Mouse (Mus musculus): ENCODE data around the gene Aktip. TPM values are rescaled to one million over a fixed set of nuclear protein-coding genes. Genes with fewer than 3 reads are reported as not detected.

Aktip gene
- polyA plus RNA-seq, 1 experiment: 46.3 TPM

DNA sequence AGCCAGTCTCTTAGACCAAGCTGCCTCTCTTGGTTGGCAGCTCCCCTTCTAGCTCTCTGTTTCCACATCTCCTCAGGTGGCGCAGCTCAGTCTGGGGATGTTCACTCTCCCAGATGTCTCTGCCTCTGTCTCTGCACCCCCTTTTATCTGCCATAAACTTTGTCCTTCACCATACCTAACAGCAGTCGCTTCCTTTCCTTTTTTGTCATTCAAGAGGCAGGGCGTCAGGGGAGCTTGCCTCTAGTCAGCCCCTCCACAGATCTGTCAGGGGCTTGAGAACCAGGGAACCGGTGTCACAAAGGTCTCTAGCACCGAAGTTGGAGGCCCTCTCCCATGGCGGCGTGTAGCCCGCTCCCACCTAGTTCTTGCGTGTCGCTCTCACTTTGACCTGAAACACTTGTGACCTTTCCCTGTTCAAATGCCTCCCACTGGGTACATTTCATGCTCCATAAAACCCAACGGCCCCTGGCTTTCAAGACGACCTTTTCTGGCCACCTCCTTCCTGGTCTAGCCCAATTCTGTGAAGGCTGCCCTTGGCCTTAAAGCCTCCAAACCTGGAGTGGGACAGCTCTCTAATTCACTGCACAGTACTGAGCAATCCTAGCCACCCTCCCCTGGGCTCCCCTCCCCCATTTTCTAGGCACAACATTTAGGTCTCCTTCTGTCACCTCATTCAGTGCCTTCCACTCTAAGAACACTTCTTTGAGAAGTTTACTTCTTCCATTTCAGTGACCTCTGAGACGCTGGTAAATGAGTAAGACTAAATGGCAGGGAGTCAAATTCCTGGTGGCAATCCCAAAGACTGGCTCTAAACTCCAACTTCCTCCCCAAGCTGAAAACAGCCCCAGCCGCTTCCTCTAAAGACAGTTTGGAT lies 64.2 kb downstream of the Aktip start:
- H3K4me3 ChIP-seq (ENCODE audit: insufficient read depth, low read length): no peak overlapping the region
- peaks cover 10% of the 10 kb centered on the region; the same call in 1 of the 2 replicates for H3K4me1 ChIP-seq (ENCODE audit: control insufficient read depth, insufficient read depth, low read length)
- TF ChIP-seq CTCF (IDR thresholded peaks at IDR 0.05; ENCODE audit: borderline replicate concordance, insufficient read depth, low read length) (no peak), POLR2A (IDR thresholded peaks at IDR 0.05; ENCODE audit: low read depth, low read length) (no peak)
- H3K27ac ChIP-seq (ENCODE audit: insufficient read depth, low read length): peak overlapping the region; percentile 19; the same call in 1 of the 2 replicates

DNA sequence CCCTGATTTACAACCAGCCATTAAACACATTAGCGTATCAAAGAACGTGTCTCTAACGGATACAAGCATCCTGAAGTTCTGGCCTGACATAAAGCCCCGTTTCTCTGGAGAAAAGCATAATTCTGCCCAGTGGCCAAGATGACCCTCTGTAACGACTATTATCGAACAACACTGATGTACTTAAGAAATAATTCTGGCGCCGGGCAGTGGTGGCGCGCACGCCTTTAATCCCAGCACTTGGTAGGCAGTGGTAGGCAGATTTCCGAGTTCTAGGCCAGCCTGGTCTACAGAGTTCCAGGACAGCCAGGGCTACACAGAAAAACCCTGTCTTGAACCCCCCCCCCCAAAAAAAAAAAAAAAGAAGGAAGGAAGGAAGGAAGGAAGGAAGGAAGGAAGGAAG lies 65.1 kb downstream of the Aktip start:
- Histone ChIP-seq H3K4me1 (ENCODE audit: control insufficient read depth, insufficient read depth, low read length) (peaks cover 10% of the 10 kb centered on the region; the same call in 1 of the 2 replicates), H3K27ac (ENCODE audit: insufficient read depth, low read length) (no peak overlapping the region), H3K4me3 (ENCODE audit: insufficient read depth, low read length) (0 out of 2 replicates have a peak overlapping the region, but pooled peaks have one; percentile 1)
- no peak for TF ChIP-seq POLR2A (IDR thresholded peaks at IDR 0.05; ENCODE audit: low read depth, low read length)
- TF ChIP-seq CTCF (IDR thresholded peaks at IDR 0.05; ENCODE audit: borderline replicate concordance, insufficient read depth, low read length): no peak

DNA sequence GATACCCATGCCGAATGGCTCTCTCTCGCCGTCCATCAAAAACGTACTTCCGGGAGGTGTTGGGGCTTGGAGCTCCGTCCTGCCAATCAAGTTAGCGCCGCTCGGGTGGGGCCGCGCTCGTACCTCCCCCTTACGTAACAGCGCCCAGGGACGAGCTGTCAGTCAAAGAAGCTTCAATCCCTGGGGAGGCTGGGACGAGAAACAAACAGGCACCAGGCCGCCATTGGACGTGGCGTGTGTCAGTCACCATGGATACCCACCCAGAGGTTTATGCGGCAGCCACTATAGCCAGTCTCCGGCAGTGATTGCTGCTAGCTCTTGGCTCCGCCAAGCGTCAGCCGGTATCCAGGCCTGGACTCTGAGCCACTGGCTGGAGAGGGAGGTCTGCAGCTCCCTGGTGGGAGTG lies 65.7 kb downstream of the Aktip start:
- 0 out of 2 replicates have a peak overlapping the region, but pooled peaks have one; percentile 6 for H3K4me3 ChIP-seq (ENCODE audit: insufficient read depth, low read length)
- TF ChIP-seq POLR2A (IDR thresholded peaks at IDR 0.05; ENCODE audit: low read depth, low read length) (peak; percentile 86), CTCF (IDR thresholded peaks at IDR 0.05; ENCODE audit: borderline replicate concordance, insufficient read depth, low read length) (no peak)
- peaks cover 10% of the 10 kb centered on the region; the same call in 1 of the 2 replicates for H3K4me1 ChIP-seq (ENCODE audit: control insufficient read depth, insufficient read depth, low read length)
- H3K27ac ChIP-seq (ENCODE audit: insufficient read depth, low read length): no peak overlapping the region

DNA sequence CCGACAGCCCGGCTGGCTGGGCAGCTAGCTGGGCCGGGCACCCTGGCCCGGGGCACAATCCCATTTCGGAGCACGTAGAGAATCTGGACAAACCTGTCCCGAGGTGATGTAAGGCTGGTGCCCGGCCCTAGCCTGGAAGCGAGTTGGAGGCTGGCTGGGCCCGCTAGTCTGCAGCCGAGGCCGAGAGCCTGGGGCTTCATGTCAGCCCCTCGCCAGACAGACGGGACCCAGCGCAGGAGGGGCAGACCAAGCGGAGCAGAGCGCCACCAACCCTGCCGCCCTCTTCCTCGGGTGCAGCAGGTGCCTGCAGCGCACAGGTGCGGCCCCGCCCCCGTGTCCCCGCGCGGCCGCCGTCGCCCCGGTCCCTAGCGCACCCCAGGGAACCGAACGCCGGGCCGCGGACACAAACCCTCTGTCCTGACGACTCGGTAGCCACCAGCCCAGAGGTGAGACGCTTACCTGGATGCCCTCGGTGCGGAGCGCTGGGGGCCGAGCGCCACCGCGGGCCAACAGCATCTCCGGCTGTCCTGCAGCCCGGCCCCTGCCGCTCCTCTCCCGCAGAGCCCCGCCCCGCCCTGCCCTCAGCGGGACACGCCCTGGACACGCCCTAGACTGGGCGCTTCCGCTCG lies 66.2 kb downstream of the Aktip start:
- TF ChIP-seq CTCF (IDR thresholded peaks at IDR 0.05; ENCODE audit: borderline replicate concordance, insufficient read depth, low read length) (no peak), POLR2A (IDR thresholded peaks at IDR 0.05; ENCODE audit: low read depth, low read length) (peak; percentile 75)
- Histone ChIP-seq H3K4me3 (ENCODE audit: insufficient read depth, low read length) (peak overlapping the region; percentile 70), H3K4me1 (ENCODE audit: control insufficient read depth, insufficient read depth, low read length) (peaks cover 10% of the 10 kb centered on the region; the same call in 1 of the 2 replicates), H3K27ac (ENCODE audit: insufficient read depth, low read length) (no peak overlapping the region)

DNA sequence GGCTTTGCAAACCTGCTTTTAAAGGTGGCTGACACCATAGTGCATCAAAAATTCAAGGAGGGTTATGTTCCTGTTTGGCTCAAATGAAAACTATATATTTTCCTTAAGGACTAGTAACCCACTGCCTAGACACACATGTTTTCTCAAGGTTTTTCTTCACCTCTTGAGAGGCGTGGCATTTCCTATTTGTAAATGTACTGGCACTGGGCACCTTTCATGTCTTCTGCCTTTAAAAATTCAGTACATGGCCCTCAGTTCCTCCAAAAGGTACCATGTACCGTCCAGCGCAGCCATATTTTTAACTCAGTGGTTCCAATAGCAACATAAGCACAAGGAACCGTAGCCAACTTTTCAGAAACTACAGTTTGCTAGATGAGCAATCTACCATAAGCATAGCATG lies 67.0 kb downstream of the Aktip start:
- Histone ChIP-seq H3K27ac (ENCODE audit: insufficient read depth, low read length) (no peak overlapping the region), H3K4me1 (ENCODE audit: control insufficient read depth, insufficient read depth, low read length) (peaks cover 10% of the 10 kb centered on the region; the same call in 1 of the 2 replicates), H3K4me3 (ENCODE audit: insufficient read depth, low read length) (peak overlapping the region; percentile 70)
- TF ChIP-seq POLR2A (IDR thresholded peaks at IDR 0.05; ENCODE audit: low read depth, low read length): no peak
- TF ChIP-seq CTCF (IDR thresholded peaks at IDR 0.05; ENCODE audit: borderline replicate concordance, insufficient read depth, low read length): no peak

DNA sequence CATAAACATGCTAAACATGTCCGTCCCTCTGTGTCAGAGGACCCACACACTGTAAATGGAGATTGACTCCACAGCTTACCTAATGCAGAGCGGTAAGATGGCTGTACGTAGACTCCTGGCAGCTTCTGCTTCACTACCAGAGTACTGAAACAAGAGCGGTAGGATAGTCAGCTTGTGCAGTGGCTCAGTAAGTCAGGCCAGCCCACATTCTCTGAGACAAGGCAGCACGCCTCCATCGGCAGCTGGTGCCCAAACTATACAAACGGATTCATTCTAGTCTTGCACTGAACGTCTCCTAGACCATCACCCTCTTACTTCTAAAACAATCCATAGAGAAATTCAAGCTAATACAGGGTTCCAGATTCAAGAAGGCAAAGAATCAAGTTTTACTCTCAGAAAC lies 73.0 kb downstream of the Aktip start:
- no peak overlapping the region for H3K4me3 ChIP-seq (ENCODE audit: insufficient read depth, low read length)
- TF ChIP-seq POLR2A (IDR thresholded peaks at IDR 0.05; ENCODE audit: low read depth, low read length) (no peak), CTCF (IDR thresholded peaks at IDR 0.05; ENCODE audit: borderline replicate concordance, insufficient read depth, low read length) (no peak)

DNA sequence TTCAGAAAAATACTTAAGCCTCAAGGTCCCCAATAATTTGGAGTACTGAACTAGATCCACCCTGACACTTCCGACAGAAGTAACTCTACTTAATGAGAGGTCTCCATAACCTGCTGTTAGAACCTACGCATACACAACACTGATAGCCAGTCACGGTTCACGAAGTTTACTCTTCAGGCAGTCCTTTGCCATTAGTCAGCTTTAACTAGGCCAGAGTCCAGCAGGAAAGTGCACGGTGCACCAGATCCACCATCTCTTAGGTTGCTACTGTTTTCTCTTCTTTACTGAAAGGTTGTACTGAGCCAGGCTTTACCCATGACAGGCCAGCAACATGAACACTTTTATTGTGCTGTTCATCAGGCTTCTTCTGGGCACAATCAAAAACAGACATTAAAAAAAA lies 75.5 kb downstream of the Aktip start:
- H3K27ac ChIP-seq (ENCODE audit: insufficient read depth, low read length): no peak overlapping the region
- H3K4me3 ChIP-seq (ENCODE audit: insufficient read depth, low read length): no peak overlapping the region
- no peaks in the 10 kb centered on the region for H3K4me1 ChIP-seq (ENCODE audit: control insufficient read depth, insufficient read depth, low read length)
- no peak for TF ChIP-seq CTCF (IDR thresholded peaks at IDR 0.05; ENCODE audit: borderline replicate concordance, insufficient read depth, low read length)
- TF ChIP-seq POLR2A (IDR thresholded peaks at IDR 0.05; ENCODE audit: low read depth, low read length): no peak

More for the DNA sequence above, 73.0 kb downstream of the Aktip start:
- Histone ChIP-seq H3K4me1 (ENCODE audit: control insufficient read depth, insufficient read depth, low read length) (no peaks in the 10 kb centered on the region), H3K27ac (ENCODE audit: insufficient read depth, low read length) (no peak overlapping the region)

DNA sequence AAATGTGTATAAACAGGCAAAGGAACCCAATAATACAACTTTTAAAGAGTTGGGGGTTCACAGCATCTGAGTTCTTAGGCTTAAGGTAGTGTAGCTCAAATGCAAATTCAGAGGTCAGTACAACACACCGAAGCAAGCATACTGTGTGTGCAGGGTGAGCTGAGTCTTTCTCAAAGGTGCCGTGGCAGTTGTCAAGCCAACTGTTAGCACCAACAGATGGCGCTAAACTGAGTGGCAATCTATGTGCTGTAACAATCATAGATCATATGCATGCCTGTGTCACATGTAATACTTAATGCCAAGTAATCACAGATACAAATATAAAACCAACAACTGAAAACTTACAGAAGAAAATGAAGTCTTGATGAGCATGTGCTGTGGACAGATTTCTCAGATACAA lies 81.6 kb downstream of the Aktip start:
- no peaks in the 10 kb centered on the region for H3K4me1 ChIP-seq (ENCODE audit: control insufficient read depth, insufficient read depth, low read length)
- no peak overlapping the region for H3K27ac ChIP-seq (ENCODE audit: insufficient read depth, low read length)
- no peak for TF ChIP-seq POLR2A (IDR thresholded peaks at IDR 0.05; ENCODE audit: low read depth, low read length)
- peak; percentile 41; the same call in 1 of the 2 replicates for TF ChIP-seq CTCF (IDR thresholded peaks at IDR 0.05; ENCODE audit: borderline replicate concordance, insufficient read depth, low read length)

DNA sequence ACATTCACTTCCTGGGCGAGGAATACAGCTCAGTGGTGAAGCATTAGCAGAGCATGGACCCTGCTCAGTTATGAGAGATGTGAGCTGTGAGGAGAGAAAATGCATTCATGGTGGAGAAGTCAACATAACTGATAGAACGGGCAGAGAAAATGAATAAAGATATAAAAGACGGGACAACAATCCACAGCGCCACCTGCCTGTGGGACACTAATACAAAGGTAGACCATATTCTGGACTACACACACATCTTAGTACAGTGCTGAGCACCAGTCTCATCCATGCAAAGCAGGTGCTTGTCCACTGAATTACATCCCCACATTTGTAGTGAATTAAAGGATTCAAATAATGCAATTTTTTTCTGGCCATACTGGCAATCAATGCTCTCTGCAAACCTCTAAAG lies 82.2 kb downstream of the Aktip start:
- H3K4me3 ChIP-seq (ENCODE audit: insufficient read depth, low read length): no peak overlapping the region
- TF ChIP-seq POLR2A (IDR thresholded peaks at IDR 0.05; ENCODE audit: low read depth, low read length): no peak
- no peak for TF ChIP-seq CTCF (IDR thresholded peaks at IDR 0.05; ENCODE audit: borderline replicate concordance, insufficient read depth, low read length)
- H3K27ac ChIP-seq (ENCODE audit: insufficient read depth, low read length): no peak overlapping the region
- H3K4me1 ChIP-seq (ENCODE audit: control insufficient read depth, insufficient read depth, low read length): no peaks in the 10 kb centered on the region

More for the DNA sequence above, 81.6 kb downstream of the Aktip start:
- H3K4me3 ChIP-seq (ENCODE audit: insufficient read depth, low read length): no peak overlapping the region
